Mouse (Mus musculus) c-Kit-positive CD71-positive TER-119-positive erythroid progenitor cells, embryonic 14.5 days (primary cell): ENCODE measurements around the gene Stx5a.

ENCODE experiments used
- DNase-seq: peaks from one replicate; pipeline ENCODE4 v3.0.0-alpha.2; 2013; ENCODE audit warnings: low spot score

The Stx5a gene

DNA sequence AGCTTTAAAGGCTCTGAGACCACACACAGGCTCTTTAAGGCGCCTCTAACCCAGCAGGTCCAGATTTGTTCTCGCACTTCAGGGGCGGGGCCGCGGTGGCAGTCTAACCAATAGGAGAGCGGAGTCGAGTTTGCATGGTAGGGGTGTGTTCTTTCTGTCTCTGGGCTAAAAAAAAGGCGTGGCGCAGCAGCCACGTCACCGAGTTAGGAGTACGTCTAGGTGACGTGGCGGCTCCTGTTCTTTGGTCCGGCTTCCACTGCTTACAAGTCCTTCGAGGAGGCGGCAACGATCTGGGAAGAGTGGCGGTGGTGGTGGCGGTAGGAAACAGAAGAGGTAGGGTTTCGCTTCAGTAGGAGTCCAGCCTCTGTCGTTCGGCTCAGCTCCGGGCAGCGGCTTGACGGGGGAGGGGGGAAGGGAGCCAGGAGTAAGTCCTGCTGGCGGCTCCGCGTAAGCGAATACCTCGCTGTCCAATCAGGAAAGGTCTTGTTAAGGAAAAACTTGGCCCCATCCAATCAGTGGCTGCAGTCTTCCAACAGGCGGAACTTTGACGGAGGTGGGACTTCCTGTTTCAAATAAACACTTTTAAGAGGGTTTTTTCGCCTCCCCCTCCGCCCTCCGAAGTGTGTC lies at the start of gene Stx5a:
Stx5a (plus strand) TSS at position 171 of the 627 bp plus-strand sequence.
- peak; percentile 98 for DNase-seq

GRCm38 (mm10) chr19:8691871-8692539 lies 49.2 kb upstream of the Stx5a start:
- no peak for DNase-seq

DNA sequence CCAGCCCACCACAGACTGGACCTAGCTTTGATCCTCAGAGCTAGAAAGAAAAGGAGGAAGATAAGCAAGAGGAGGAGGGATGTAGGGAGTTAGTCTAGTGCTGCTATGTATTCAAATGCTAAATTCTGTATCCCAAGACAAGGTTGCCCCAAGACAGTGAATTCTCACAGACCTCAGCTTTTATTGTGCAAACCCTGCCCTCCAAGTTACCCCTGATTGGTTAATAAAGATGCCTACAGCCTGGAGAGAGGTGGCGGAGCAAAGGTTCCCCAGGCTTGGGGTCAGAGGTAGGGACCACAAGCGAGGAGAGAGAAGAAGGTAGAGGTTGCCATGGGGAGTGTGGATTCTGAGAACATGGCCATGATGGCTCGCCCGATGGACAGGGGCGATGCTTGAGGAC lies 48.5 kb upstream of the Stx5a start:
- DNase-seq: no peak

- peak; percentile 68 for DNase-seq
Measured at GRCm38 (mm10) chr19:8695330-8695729, 45.9 kb upstream of the Stx5a start.

- no peak for DNase-seq
Measured at GRCm38 (mm10) chr19:8699652-8700051, 41.6 kb upstream of the Stx5a start.

DNA sequence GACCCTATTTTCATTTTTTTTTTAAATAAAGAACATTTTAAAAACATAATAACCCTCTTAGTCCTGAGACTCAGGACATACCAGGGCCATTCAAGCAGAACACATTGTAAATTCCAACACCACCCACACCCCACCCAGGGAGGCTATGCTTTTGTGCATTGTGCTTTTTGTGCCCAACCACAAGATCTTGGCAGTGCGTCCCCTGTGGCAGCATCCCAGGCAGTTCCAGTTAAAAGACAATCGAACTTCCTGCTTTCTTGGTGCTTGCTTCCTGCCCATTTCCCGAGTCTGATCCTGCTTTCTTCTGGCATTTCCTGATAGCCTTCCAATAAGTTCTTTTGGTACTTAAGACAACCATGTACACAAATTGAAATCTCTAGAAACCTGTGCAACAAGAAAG lies 38.8 kb upstream of the Stx5a start:
- DNase-seq: no peak

- no peak for DNase-seq
Measured at GRCm38 (mm10) chr19:8703571-8703970, 37.6 kb upstream of the Stx5a start.

DNA sequence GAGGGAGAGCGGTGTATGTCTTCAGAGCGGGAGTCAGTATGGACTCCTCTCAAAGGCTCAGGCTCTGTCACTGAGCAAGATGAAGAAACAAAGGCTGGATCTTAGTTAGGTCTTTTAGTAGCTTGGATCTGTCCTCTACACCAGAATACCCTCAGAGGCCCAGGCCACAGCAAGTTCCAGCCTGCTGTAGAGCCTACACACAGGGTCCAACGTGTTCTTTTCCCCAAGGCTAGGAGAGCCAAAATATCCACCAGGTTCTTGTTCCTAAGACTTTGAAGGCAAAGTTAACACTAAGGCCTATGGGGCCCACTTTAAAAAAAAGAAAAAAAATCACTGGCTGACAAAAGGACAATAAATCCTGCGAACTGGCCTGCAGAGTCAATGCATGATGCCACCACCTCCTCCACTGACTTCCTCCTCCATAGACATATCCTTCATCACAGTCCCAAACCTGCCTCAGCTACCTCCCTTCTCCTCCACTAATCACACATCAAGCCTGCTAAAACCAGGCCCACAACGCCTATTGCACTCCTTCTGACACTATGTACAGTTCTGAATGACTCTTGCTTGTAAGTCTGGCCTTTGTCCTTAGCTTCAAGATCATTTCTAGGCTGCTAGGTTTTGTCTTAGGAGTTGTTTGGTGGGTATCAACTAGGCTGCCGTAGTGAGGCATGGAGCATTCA lies 36.0 kb upstream of the Stx5a start:
- no peak for DNase-seq

DNA sequence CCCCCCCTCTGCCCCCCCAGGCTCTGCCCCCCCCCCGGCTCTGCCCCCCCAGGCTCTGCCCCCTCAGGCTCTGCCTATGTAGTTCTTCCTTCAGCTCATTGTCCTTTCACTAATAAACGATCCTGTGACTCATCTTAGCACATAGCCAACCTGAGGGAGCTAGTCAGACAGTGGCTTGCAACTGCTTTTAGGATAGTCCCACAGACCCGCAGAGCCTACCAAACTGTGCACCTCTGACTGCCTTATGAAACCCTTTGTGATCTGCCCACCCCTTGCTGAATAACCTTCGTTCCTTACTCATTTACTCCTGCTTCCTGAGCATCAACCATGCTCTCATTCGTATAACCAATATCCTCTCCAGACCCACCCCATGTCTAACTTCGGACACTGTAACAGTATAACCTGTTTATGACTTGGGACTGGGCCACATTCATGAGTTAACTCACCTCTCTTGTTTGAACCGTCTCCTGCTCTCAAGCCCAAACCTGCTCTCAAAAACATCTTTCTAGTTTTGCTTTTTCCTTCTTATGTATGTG lies 35.0 kb upstream of the Stx5a start:
- no peak for DNase-seq

GRCm38 (mm10) chr19:8706930-8707329 lies 34.3 kb upstream of the Stx5a start:
- no peak for DNase-seq

GRCm38 (mm10) chr19:8708954-8709353 lies 32.3 kb upstream of the Stx5a start:
- no peak for DNase-seq

DNA sequence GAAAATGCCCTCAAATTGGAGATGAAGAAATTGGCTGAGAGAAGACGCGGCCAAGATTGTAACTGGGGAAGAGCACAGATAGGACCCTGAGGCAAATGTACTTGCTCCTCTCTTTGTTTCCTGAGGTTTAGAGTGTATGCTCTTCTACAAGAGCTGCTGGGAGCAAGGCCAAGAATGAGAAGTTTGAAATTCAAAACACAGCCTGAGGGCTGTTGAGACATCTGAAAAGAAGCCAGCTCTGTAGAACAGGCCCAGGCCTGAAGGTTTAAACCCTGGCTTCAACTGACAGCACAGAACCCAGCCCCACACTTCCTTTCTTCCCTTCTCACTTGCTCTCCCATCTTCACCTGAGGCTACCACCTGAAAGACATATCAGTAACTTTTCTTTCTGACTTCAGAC lies 31.2 kb upstream of the Stx5a start:
- DNase-seq: no peak

- no peak for DNase-seq
Measured at GRCm38 (mm10) chr19:8711506-8711905, 29.7 kb upstream of the Stx5a start.

DNA sequence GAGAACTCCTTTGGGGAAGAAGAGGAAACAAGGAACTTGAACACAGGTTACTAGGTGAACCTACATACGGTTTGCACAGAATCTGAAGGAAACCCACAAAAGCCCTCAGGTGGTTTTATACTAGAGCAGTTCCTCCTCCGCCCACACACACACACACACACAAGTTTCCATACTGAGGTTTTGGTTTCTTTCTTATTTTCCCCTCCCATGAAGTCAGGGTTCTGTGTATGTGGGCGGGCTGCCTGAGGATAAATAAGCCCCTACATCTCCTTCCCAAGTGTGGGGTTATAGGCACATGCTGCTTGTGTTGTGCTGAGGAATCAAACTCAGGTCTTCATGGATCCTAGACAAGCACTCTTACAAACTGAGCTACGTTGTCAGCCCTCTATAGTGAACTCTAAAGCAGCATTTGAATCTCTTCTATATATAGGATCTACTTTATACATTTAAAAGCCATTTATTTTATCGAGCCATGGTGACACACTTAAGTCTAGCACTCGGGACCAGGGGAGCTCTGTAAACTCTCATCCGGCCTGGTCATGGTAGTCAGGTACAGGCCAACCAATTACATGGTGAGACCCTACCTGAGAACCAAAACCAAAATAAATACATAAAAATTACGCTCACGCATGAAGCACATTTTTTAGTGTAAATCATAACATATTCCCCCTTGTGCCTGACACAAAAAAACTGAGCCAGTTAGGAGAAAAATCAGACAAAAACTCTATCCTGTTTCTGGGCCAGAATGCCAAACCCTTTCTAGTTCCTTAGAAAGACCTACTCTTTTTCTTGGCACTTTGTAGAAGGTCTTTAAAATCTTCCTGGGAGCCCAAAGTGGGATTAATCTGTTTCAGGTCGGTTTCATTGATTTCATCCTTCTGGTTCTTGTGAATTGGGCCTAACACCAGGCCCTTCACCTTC lies 29.0 kb upstream of the Stx5a start:
- no peak for DNase-seq

DNA sequence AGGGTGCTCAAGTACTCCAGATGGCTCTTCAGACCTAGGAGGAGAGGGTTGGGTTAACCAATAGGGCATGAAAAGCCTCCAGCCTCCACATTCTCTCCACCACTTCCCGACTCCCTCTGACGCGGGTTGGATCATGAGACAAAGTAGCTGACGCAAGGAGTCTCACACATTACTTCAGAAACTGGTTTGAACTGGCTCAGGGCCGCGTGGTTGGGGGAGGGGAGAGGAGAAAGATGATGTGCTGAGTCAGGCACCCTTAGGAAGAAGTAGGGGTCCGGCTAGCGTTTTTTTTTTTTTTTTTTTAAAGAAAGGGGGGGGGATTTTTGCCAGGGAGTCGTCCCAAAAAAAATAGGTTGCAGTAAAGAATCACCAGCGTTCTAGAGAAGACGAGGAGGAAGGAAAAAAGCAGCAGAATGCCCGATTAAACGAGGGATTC lies 28.3 kb upstream of the Stx5a start:
- DNase-seq: peak; percentile 88

GRCm38 (mm10) chr19:8713306-8713996 lies 27.8 kb upstream of the Stx5a start:
- peak; percentile 86 for DNase-seq

- DNase-seq: no peak
Measured at GRCm38 (mm10) chr19:8713997-8714652, 27.1 kb upstream of the Stx5a start.

GRCm38 (mm10) chr19:8714653-8715481 lies 26.3 kb upstream of the Stx5a start:
- DNase-seq: peak; percentile 92

- no peak for DNase-seq
Measured at GRCm38 (mm10) chr19:8715868-8716766, 25.1 kb upstream of the Stx5a start.
